Mouse (Mus musculus) lung, postnatal 4 days (tissue): Measurements from ENCODE around the gene Ccdc34.

Experiments used
- DNase-seq, 2 experiments: peaks; one replicate each; pipeline ENCODE4 v3.0.0; 2021

The Ccdc34 gene

GRCm38 (mm10) chr2:110222793-110223192 lies 205.2 kb downstream of the Ccdc34 start:
- no peak for DNase-seq
